ENCODE assay signal across 8 mouse cellular contexts in genomic region chr7:45338161-45338911, GRCm38 (mm10). TPM values are rescaled to one million over a fixed set of nuclear protein-coding genes. Genes with fewer than 3 reads are reported as not detected.
DNase-seq lines count a peak whose midpoint lies in the region; ATAC-seq lines count a peak whose summit lies in the region.
"Had no signal": no experiment of that assay in that cellular context is flagged by ENCODE, and none has a peak within 500 bp of the region (broad histone marks: within the 10 kb centered on the region; RNA-seq: fewer than 3 reads in every experiment).

No protein-coding gene starts in this region.

- H3K4me1 ChIP-seq in embryonic facial prominence, embryonic 14.5 days (ENCODE audit: control insufficient read depth, insufficient read depth, low read length) = peaks cover 44% of the 10 kb centered on the region
- peaks cover 46% of the 10 kb centered on the region for H3K4me1 ChIP-seq in lung, embryonic 16.5 days (replicated peaks; ENCODE audit: control insufficient read depth, insufficient read depth, low read length)

- H3K27me3 ChIP-seq in embryonic facial prominence, embryonic 14.5 days (replicated peaks; ENCODE audit: control insufficient read depth, insufficient read depth, low read length) = no peaks in the 10 kb centered on the region
- peaks cover 2% of the 10 kb centered on the region; the same call in 1 of the 2 replicates for H3K27me3 ChIP-seq in lung, embryonic 16.5 days (ENCODE audit: control insufficient read depth, insufficient read depth, low read depth, low read length)

- 2% methylated on average over 13 of the region's 14 CpGs for WGBS in embryonic facial prominence, embryonic 14.5 days
- WGBS in lung, embryonic 16.5 days = 6% methylated on average over 14 of the region's 14 CpGs

- DNase-seq in urinary bladder, postnatal 14 days (ENCODE audit: low spot score) = peak; percentile 73
- no peak for DNase-seq in urinary bladder, postnatal 10 days (ENCODE audit: low spot score)
- DNase-seq in embryonic facial prominence, embryonic 14.5 days (ENCODE audit: low spot score) = peak; percentile 84
- DNase-seq in kidney, adult 9 months = peak; percentile 51
- peak; percentile 49 for DNase-seq in right cerebral cortex, postnatal 4 days

- peak; percentile 19; the same call in 1 of the 2 replicates for ATAC-seq in embryonic facial prominence, embryonic 14.5 days (ENCODE audit: low read depth)
- peak; percentile 6; the same call in 1 of the 2 replicates for ATAC-seq in lung, embryonic 16.5 days (ENCODE audit: low read depth)
- no peak for ATAC-seq in monocyte, adult 5-6 weeks (replicated peaks; ENCODE audit: insufficient number of reproducible peaks, low FRiP score, low TSS enrichment, poor library complexity, severe bottlenecking)

- no peak overlapping the region for H3K27ac ChIP-seq in embryonic facial prominence, embryonic 14.5 days (replicated peaks; ENCODE audit: low read depth, low read length)
- peak overlapping the region; percentile 82; the same call in 1 of the 2 replicates for H3K27ac ChIP-seq in lung, embryonic 16.5 days (ENCODE audit: low read length)

- no peaks in the 10 kb centered on the region for H3K9me3 ChIP-seq in embryonic facial prominence, embryonic 14.5 days (ENCODE audit: control insufficient read depth, low read length)
- no peaks in the 10 kb centered on the region for H3K9me3 ChIP-seq in lung, embryonic 16.5 days (ENCODE audit: control insufficient read depth, low read length)

- 0 out of 2 replicates have a peak overlapping the region, but pooled peaks have one; percentile 5 for H3K9ac ChIP-seq in embryonic facial prominence, embryonic 14.5 days (ENCODE audit: low read depth, low read length)
- peak overlapping the region; percentile 86 for H3K9ac ChIP-seq in lung, embryonic 16.5 days (ENCODE audit: low read length)

- peak overlapping the region; percentile 87 for H3K4me2 ChIP-seq in embryonic facial prominence, embryonic 14.5 days (ENCODE audit: low read depth, low read length)
- peak overlapping the region; percentile 95 for H3K4me2 ChIP-seq in lung, embryonic 16.5 days (ENCODE audit: low read depth, low read length)

- H3K4me3 ChIP-seq in embryonic facial prominence, embryonic 14.5 days (ENCODE audit: low read depth, low read length) = peak overlapping the region; percentile 53
- H3K4me3 ChIP-seq in lung, embryonic 16.5 days (ENCODE audit: low read length) = peak overlapping the region; percentile 65

- no peaks in the 10 kb centered on the region for H3K36me3 ChIP-seq in embryonic facial prominence, embryonic 14.5 days (ENCODE audit: control insufficient read depth, insufficient read depth, low read length)
- H3K36me3 ChIP-seq in lung, embryonic 16.5 days (ENCODE audit: control insufficient read depth, insufficient read depth, low read length) = no peaks in the 10 kb centered on the region

RNA-seq across cellular contexts. Expression of gene Hrc, which starts 3.2 kb away (rescaled TPM):
- 11.0 and 15.8 TPM in 2 replicates for polyA plus RNA-seq in embryonic facial prominence, embryonic 14.5 days (2014; fragmentation: Nextera tagmentation; extraction: Ambion mirVana)
- polyA plus RNA-seq in lung, embryonic 16.5 days (2015; fragmentation: Nextera tagmentation; extraction: Ambion mirVana) = 1.8 and 2.0 TPM in 2 replicates
- total RNA-seq in monocyte, adult 5-6 weeks (2017) = not detected in 3 replicates
- polyA plus RNA-seq: erythroblast, embryonic 14.5 days had no signal

RNA-seq across cellular contexts. Expression of gene Trpm4, which starts 4.8 kb away (rescaled TPM):
- 16.6 and 18.2 TPM in 2 replicates for polyA plus RNA-seq in embryonic facial prominence, embryonic 14.5 days (2014; fragmentation: Nextera tagmentation; extraction: Ambion mirVana)
- polyA plus RNA-seq in lung, embryonic 16.5 days (2015; fragmentation: Nextera tagmentation; extraction: Ambion mirVana) = 19.6 and 25.0 TPM in 2 replicates
- total RNA-seq in monocyte, adult 5-6 weeks (2017) = 9.7 to 15.3 TPM (median 10.4 TPM) in 3 replicates

RNA-seq across cellular contexts. Expression of gene Ppfia3, which starts 28.5 kb away (rescaled TPM):
- polyA plus RNA-seq in embryonic facial prominence, embryonic 14.5 days (2014; fragmentation: Nextera tagmentation; extraction: Ambion mirVana) = 4.8 and 6.9 TPM in 2 replicates
- 2.2 and 2.5 TPM in 2 replicates for polyA plus RNA-seq in lung, embryonic 16.5 days (2015; fragmentation: Nextera tagmentation; extraction: Ambion mirVana)
- 0.19 TPM in 1 of 3 replicates, not detected in the others for total RNA-seq in monocyte, adult 5-6 weeks (2017)

RNA-seq across cellular contexts. Expression of gene Lin7b, which starts 32.0 kb away (rescaled TPM):
- 2.4 TPM in 2 replicates for polyA plus RNA-seq in embryonic facial prominence, embryonic 14.5 days (2014; fragmentation: Nextera tagmentation; extraction: Ambion mirVana)
- polyA plus RNA-seq in lung, embryonic 16.5 days (2015; fragmentation: Nextera tagmentation; extraction: Ambion mirVana) = 0.53 TPM in 2 replicates
- total RNA-seq in monocyte, adult 5-6 weeks (2017) = not detected in 3 replicates
- polyA plus RNA-seq: erythroblast, embryonic 14.5 days had no signal

RNA-seq across cellular contexts. Expression of gene Snrnp70, which starts 57.2 kb away (rescaled TPM):
- 56.5 and 61.1 TPM in 2 replicates for polyA plus RNA-seq in embryonic facial prominence, embryonic 14.5 days (2014; fragmentation: Nextera tagmentation; extraction: Ambion mirVana)
- polyA plus RNA-seq in lung, embryonic 16.5 days (2015; fragmentation: Nextera tagmentation; extraction: Ambion mirVana) = 181 and 191 TPM in 2 replicates
- 293 to 444 TPM (median 324 TPM) in 3 replicates for total RNA-seq in monocyte, adult 5-6 weeks (2017)
